Mouse (Mus musculus): ENCODE measurements at regions not wholly inside any gene's neighbourhood (a gene's known extent, or its start where the extent isn't known, plus 50 kb on each side); places are given as distances from the start of the nearest gene placed in this dataset.

GRCm38 (mm10) chr2:148325362-148325761 lies 69.8 kb upstream of the Sstr4 start:
- TF ChIP-seq CTCF (IDR thresholded peaks at IDR 0.05; ENCODE audit: low read depth), result no peak
- TF ChIP-seq EP300 (IDR thresholded peaks at IDR 0.05; ENCODE audit: low read depth), result no peak
- ATAC-seq (ENCODE audit: insufficient read depth, low read depth), result no peak
- no peak overlapping the region for H3K4me2 ChIP-seq (ENCODE audit: low read depth, low read length)
- H3K27me3 ChIP-seq (ENCODE audit: control insufficient read depth, insufficient read depth, low read length), result no peaks in the 10 kb centered on the region
- no peak overlapping the region for H3K27ac ChIP-seq (ENCODE audit: low read depth)
- no peaks in the 10 kb centered on the region for H3K36me3 ChIP-seq (replicated peaks; ENCODE audit: control insufficient read depth, insufficient read depth, low read length)
- no peak overlapping the region for H3K4me3 ChIP-seq (ENCODE audit: low read depth, low read length)
- 69% methylated on average over 3 of the region's 3 CpGs for WGBS
- no peaks in the 10 kb centered on the region for H3K9me3 ChIP-seq (replicated peaks; ENCODE audit: control insufficient read depth, low read length)
- DNase-seq (ENCODE audit: low spot score), result no peak
- no peaks in the 10 kb centered on the region for H3K4me1 ChIP-seq (ENCODE audit: control insufficient read depth, insufficient read depth)
- H3K9ac ChIP-seq (replicated peaks; ENCODE audit: low read depth, low read length), result no peak overlapping the region

- no peak for TF ChIP-seq CTCF (IDR thresholded peaks at IDR 0.05; ENCODE audit: low read depth)
- TF ChIP-seq EP300 (IDR thresholded peaks at IDR 0.05; ENCODE audit: low read depth), result no peak
- Histone ChIP-seq H3K4me2 (ENCODE audit: low read depth, low read length) (no peak overlapping the region), H3K27ac (ENCODE audit: low read depth) (no peak overlapping the region), H3K27me3 (ENCODE audit: control insufficient read depth, insufficient read depth, low read length) (no peaks in the 10 kb centered on the region), H3K36me3 (replicated peaks; ENCODE audit: control insufficient read depth, insufficient read depth, low read length) (no peaks in the 10 kb centered on the region), H3K4me3 (ENCODE audit: low read depth, low read length) (no peak overlapping the region), H3K9ac (replicated peaks; ENCODE audit: low read depth, low read length) (no peak overlapping the region), H3K9me3 (replicated peaks; ENCODE audit: control insufficient read depth, low read length) (no peaks in the 10 kb centered on the region), H3K4me1 (ENCODE audit: control insufficient read depth, insufficient read depth) (no peaks in the 10 kb centered on the region)
- WGBS, result 64% methylated on average over 4 of the region's 4 CpGs
- ATAC-seq (ENCODE audit: insufficient read depth, low read depth) (no peak), DNase-seq (ENCODE audit: low spot score) (no peak)
Measured at GRCm38 (mm10) chr2:148325854-148326387, 69.2 kb upstream of the Sstr4 start.

GRCm38 (mm10) chr2:148326414-148326813 lies 68.7 kb upstream of the Sstr4 start:
- ATAC-seq (ENCODE audit: insufficient read depth, low read depth), result no peak
- no peaks in the 10 kb centered on the region for H3K9me3 ChIP-seq (replicated peaks; ENCODE audit: control insufficient read depth, low read length)
- TF ChIP-seq CTCF (IDR thresholded peaks at IDR 0.05; ENCODE audit: low read depth) (no peak), EP300 (IDR thresholded peaks at IDR 0.05; ENCODE audit: low read depth) (no peak)
- no peak overlapping the region for H3K9ac ChIP-seq (replicated peaks; ENCODE audit: low read depth, low read length)
- H3K27me3 ChIP-seq (ENCODE audit: control insufficient read depth, insufficient read depth, low read length), result no peaks in the 10 kb centered on the region
- no peak overlapping the region for H3K4me2 ChIP-seq (ENCODE audit: low read depth, low read length)
- H3K36me3 ChIP-seq (replicated peaks; ENCODE audit: control insufficient read depth, insufficient read depth, low read length), result no peaks in the 10 kb centered on the region
- no peak for DNase-seq (ENCODE audit: low spot score)
- WGBS, result 63% methylated on average over 2 of the region's 2 CpGs
- H3K4me3 ChIP-seq (ENCODE audit: low read depth, low read length), result no peak overlapping the region
- H3K4me1 ChIP-seq (ENCODE audit: control insufficient read depth, insufficient read depth), result no peaks in the 10 kb centered on the region
- no peak overlapping the region for H3K27ac ChIP-seq (ENCODE audit: low read depth)

- H3K4me2 ChIP-seq (ENCODE audit: low read depth, low read length), result no peak overlapping the region
- WGBS, result 74% methylated on average over 1 of the region's 1 CpGs
- no peaks in the 10 kb centered on the region for H3K4me1 ChIP-seq (ENCODE audit: control insufficient read depth, insufficient read depth)
- no peak overlapping the region for H3K9ac ChIP-seq (replicated peaks; ENCODE audit: low read depth, low read length)
- no peak for DNase-seq (ENCODE audit: low spot score)
- H3K9me3 ChIP-seq (replicated peaks; ENCODE audit: control insufficient read depth, low read length), result no peaks in the 10 kb centered on the region
- no peaks in the 10 kb centered on the region for H3K27me3 ChIP-seq (ENCODE audit: control insufficient read depth, insufficient read depth, low read length)
- no peak for ATAC-seq (ENCODE audit: insufficient read depth, low read depth)
- TF ChIP-seq CTCF (IDR thresholded peaks at IDR 0.05; ENCODE audit: low read depth) (no peak), EP300 (IDR thresholded peaks at IDR 0.05; ENCODE audit: low read depth) (no peak)
- no peak overlapping the region for H3K4me3 ChIP-seq (ENCODE audit: low read depth, low read length)
- no peaks in the 10 kb centered on the region for H3K36me3 ChIP-seq (replicated peaks; ENCODE audit: control insufficient read depth, insufficient read depth, low read length)
- H3K27ac ChIP-seq (ENCODE audit: low read depth), result no peak overlapping the region
Measured at GRCm38 (mm10) chr2:148327552-148327951, 67.6 kb upstream of the Sstr4 start.

- Histone ChIP-seq H3K27ac (ENCODE audit: low read depth) (no peak overlapping the region), H3K27me3 (ENCODE audit: control insufficient read depth, insufficient read depth, low read length) (no peaks in the 10 kb centered on the region), H3K4me1 (ENCODE audit: control insufficient read depth, insufficient read depth) (no peaks in the 10 kb centered on the region), H3K9ac (replicated peaks; ENCODE audit: low read depth, low read length) (no peak overlapping the region), H3K4me2 (ENCODE audit: low read depth, low read length) (no peak overlapping the region), H3K4me3 (ENCODE audit: low read depth, low read length) (no peak overlapping the region), H3K36me3 (replicated peaks; ENCODE audit: control insufficient read depth, insufficient read depth, low read length) (no peaks in the 10 kb centered on the region), H3K9me3 (replicated peaks; ENCODE audit: control insufficient read depth, low read length) (no peaks in the 10 kb centered on the region)
- 52% methylated on average over 2 of the region's 2 CpGs for WGBS
- no peak for TF ChIP-seq CTCF (IDR thresholded peaks at IDR 0.05; ENCODE audit: low read depth)
- TF ChIP-seq EP300 (IDR thresholded peaks at IDR 0.05; ENCODE audit: low read depth), result no peak
- DNase-seq (ENCODE audit: low spot score), result no peak
- no peak for ATAC-seq (ENCODE audit: insufficient read depth, low read depth)
Measured at GRCm38 (mm10) chr2:148330368-148330767, 64.8 kb upstream of the Sstr4 start.

- 87% methylated on average over 1 of the region's 1 CpGs for WGBS
- no peak for ATAC-seq (ENCODE audit: insufficient read depth, low read depth)
Measured at GRCm38 (mm10) chr2:148334555-148334954, 60.6 kb upstream of the Sstr4 start.

More at GRCm38 (mm10) chr2:148334555-148334954, 60.6 kb upstream of the Sstr4 start:
- Histone ChIP-seq H3K4me1 (ENCODE audit: control insufficient read depth, insufficient read depth) (0 out of 2 replicates have a peak, but pooled peaks cover 5% of the 10 kb centered on the region), H3K36me3 (replicated peaks; ENCODE audit: control insufficient read depth, insufficient read depth, low read length) (no peaks in the 10 kb centered on the region), H3K27ac (ENCODE audit: low read depth) (no peak overlapping the region), H3K9me3 (replicated peaks; ENCODE audit: control insufficient read depth, low read length) (no peaks in the 10 kb centered on the region), H3K4me2 (ENCODE audit: low read depth, low read length) (no peak overlapping the region), H3K4me3 (ENCODE audit: low read depth, low read length) (no peak overlapping the region), H3K27me3 (ENCODE audit: control insufficient read depth, insufficient read depth, low read length) (no peaks in the 10 kb centered on the region), H3K9ac (replicated peaks; ENCODE audit: low read depth, low read length) (no peak overlapping the region)
- no peak for DNase-seq (ENCODE audit: low spot score)
- TF ChIP-seq CTCF (IDR thresholded peaks at IDR 0.05; ENCODE audit: low read depth) (no peak), EP300 (IDR thresholded peaks at IDR 0.05; ENCODE audit: low read depth) (no peak)

Measured in heart, postnatal 0 days (tissue).